Mouse (Mus musculus) ES-E14 (cell line): ENCODE data around the gene Nol3. TPM values are rescaled to one million over a fixed set of nuclear protein-coding genes. Genes with fewer than 3 reads are reported as not detected.
"Not testable (repeated sequence)": the region's sequence is repeated elsewhere in the genome, so short reads cannot be mapped to it uniquely, and the experiment has no call there.

Experiments
- DNase-seq: peaks from one replicate; pipeline ENCODE4 v3.0.0-alpha.2; 2013; ENCODE audit warnings: low read depth, low spot score
- H3K27ac ChIP-seq: 2 replicates; pipeline ENCODE4 v1.5.1; 2012; ENCODE audit warnings: low read depth, mild to moderate bottlenecking, low read length, moderate library complexity, mixed read lengths; ENCODE audit not compliant: poor library complexity, insufficient read depth, severe bottlenecking
- H3K36me3 ChIP-seq: 2 replicates; pipeline ENCODE4 v1.6.1; 2012; ENCODE audit warnings: mild to moderate bottlenecking, low read length, moderate library complexity, mixed read lengths; ENCODE audit not compliant: control insufficient read depth, poor library complexity, insufficient read depth, severe bottlenecking
- H3K4me1 ChIP-seq, 2 experiments: fragments of 150-350 bp in 1 of 2; sonication (generic) in 1 of 2; 2 replicates each; pipeline ENCODE4 v1.6.1; 2012; ENCODE audit warnings: low read length in 2 of 2, mild to moderate bottlenecking in 1 of 2, mixed read lengths in 1 of 2; ENCODE audit not compliant: control insufficient read depth in 2 of 2, insufficient read depth in 2 of 2, poor library complexity in 1 of 2
- H3K4me3 ChIP-seq, 2 experiments: fragments of 150-350 bp in 1 of 2; sonication (generic) in 1 of 2; 2 replicates each; pipeline ENCODE4 v1.5.1; 2012; ENCODE audit warnings: low read length in 2 of 2, low read depth in 1 of 2, mild to moderate bottlenecking in 1 of 2, mixed read lengths in 1 of 2; ENCODE audit not compliant: insufficient read depth in 1 of 2, poor library complexity in 1 of 2, severe bottlenecking in 1 of 2
- H3K9ac ChIP-seq: 2 replicates; pipeline ENCODE4 v1.6.1; 2012; ENCODE audit warnings: low read depth, mild to moderate bottlenecking, low read length, mixed read lengths; ENCODE audit not compliant: poor library complexity, insufficient read depth, severe bottlenecking
- H3K9me3 ChIP-seq: fragments of 150-350 bp; sonication (generic); 2 replicates; pipeline ENCODE4 v1.6.1; 2012; ENCODE audit warnings: low read depth, mild to moderate bottlenecking, low read length; ENCODE audit not compliant: control insufficient read depth, insufficient read depth
- CHD2 ChIP-seq: IDR thresholded peaks from 2 replicates; pipeline ENCODE4 v1.6.1; 2014; ENCODE audit warnings: mild to moderate bottlenecking, low read depth, low read length, inconsistent platforms
- HCFC1 ChIP-seq: IDR thresholded peaks from 2 replicates; pipeline ENCODE4 v1.6.1; 2012; ENCODE audit warnings: low read length, inconsistent platforms, borderline replicate concordance; ENCODE audit not compliant: insufficient read depth
- MAFK ChIP-seq: IDR thresholded peaks from 2 replicates; pipeline ENCODE4 v1.6.1; 2014; ENCODE audit warnings: mild to moderate bottlenecking, low read depth, low read length, inconsistent platforms; ENCODE audit not compliant: insufficient read depth
- ZC3H11A ChIP-seq: IDR thresholded peaks from 2 replicates; pipeline ENCODE4 v1.6.1; 2012; ENCODE audit warnings: low read depth, mild to moderate bottlenecking, inconsistent platforms, low read length, borderline replicate concordance
- ZNF384 ChIP-seq: IDR thresholded peaks from 2 replicates; pipeline ENCODE4 v1.6.1; 2012; ENCODE audit warnings: low read depth, low read length, inconsistent platforms
- in situ Hi-C, 2 experiments: fragments of 600-800 bp; cut with MboI; formaldehyde crosslinking; loops; one replicate each; pipeline ENCODE4 v1.15.1; 2025; ENCODE audit warnings: low sequenced_read_pairs in 2 of 2, inconsistent platforms in 1 of 2; ENCODE audit not compliant: unreplicated experiment in 2 of 2
- total RNA-seq: library from RNA; depleted of rRNA; stranded (reverse); fragments of 300-350 nt; gene quantifications from 2 replicates; pipeline ENCODE4 v1.2.3, GENCODE M21; 2012

Gene Nol3
- total RNA-seq, 1 experiment, result 1.0 TPM

DNA sequence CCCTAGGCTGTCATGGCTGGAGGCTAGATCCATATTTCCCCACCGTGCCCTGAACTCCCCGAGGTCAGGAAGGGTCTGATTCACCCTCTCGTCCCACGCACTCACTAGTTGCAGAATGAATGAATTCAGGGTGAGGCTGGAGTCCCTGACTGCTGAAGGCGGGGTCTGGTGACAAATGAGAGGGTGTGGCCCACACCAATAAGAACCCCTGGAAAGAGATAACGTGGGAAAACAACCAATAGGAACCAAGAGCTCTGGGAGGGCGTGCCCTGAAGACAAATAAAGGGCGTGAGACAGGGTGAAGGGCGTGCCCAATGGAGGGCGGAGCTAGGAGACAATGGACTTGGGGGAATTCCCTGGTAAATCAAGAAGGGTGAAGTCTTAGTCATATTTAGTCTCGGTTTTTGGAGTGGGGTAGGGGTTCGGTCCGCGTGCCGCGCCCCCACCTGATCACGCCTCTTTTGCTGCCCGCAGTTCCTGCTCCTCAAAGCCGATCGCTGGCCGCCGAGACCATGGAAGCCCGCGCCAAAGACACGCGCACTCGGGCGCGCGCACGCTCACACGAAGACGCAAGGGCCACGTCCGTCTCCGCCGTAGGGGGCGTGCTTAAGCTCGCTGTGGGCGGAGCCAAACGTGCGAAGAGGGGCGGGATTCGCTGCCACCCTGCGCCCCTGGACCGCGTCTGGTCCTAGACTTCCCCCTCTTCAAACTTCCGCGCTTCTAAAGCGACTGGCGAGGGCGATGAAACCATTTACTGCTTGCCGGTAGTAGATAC lies 13.2 kb downstream of the Nol3 start:
- H3K4me1 ChIP-seq, result peaks cover 0 to 26% of the 10 kb centered on the region in 2 experiments; a peak in 2 of 4 replicates
- peak overlapping the region; percentile 38; the same call in 1 of the 2 replicates for H3K27ac ChIP-seq
- in situ Hi-C loops, result no loop called here
- no peaks in the 10 kb centered on the region; the same call in 1 of the 2 replicates for H3K36me3 ChIP-seq
- DNase-seq, result peak; percentile 96
- H3K4me3 ChIP-seq, result peak overlapping the region; percentile 76 to 83
- no peak for TF ChIP-seq MAFK
- peak; percentile 62; the same call in 1 of the 2 replicates for TF ChIP-seq CHD2
- TF ChIP-seq ZC3H11A, result no peak
- peak; percentile 53; the same call in 1 of the 2 replicates for TF ChIP-seq HCFC1
- H3K9me3 ChIP-seq, result no peaks in the 10 kb centered on the region
- peak overlapping the region; percentile 81 for H3K9ac ChIP-seq

DNA sequence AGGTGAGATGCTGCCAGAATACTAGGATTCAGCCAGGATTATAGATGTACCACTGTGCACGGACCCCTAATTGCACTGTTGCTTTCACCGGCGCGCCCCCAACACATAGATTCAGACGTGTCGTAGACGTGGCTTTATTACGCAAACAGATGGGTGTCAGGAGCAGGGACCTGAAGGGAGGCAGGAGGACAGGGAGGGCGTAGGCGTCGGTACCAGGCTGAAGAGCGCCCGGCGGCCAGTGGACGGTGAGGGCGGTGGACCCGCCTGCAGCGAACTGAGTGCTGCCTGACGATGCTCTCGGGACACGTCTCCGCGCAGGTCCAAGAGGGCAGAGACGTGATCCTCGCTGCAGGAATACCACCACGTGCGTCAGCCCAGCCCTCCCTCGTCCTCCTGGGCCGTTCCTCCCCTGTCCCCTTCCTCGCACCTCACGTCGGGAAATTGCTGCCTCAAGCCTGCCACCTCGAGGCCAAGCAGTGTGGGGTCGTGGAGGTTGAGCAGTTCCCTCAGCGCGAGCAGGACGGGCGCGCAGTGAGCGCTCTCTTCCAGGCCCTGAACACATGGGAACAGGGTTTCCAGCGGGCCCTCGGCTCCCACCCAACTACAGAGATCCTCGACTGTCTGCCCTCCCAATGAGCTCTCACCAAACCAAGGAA lies 14.0 kb downstream of the Nol3 start, which contains the start of gene 4931428F04Rik:
Gene 4931428F04Rik (minus strand): TSS at position 60 of the 656 bp plus-strand sequence.
- DNase-seq, result no peak
- Histone ChIP-seq H3K4me1 (peaks cover 0 to 27% of the 10 kb centered on the region in 2 experiments; a peak in 2 of 4 replicates), H3K27ac (peak within 1 kb of the TSS; percentile 38; the same call in 1 of the 2 replicates), H3K9me3 (no peaks in the 10 kb centered on the region), H3K36me3 (no peaks in the 10 kb centered on the region; the same call in 1 of the 2 replicates), H3K9ac (peak within 1 kb of the TSS; percentile 81), H3K4me3 (peak within 1 kb of the TSS; percentile 76 to 83)
- TF ChIP-seq ZNF384, result no peak
- no peak for TF ChIP-seq HCFC1
- TF ChIP-seq MAFK, result no peak
- no peak for TF ChIP-seq CHD2
- no peak for TF ChIP-seq ZC3H11A
- in situ Hi-C loops, result no loop called here

DNA sequence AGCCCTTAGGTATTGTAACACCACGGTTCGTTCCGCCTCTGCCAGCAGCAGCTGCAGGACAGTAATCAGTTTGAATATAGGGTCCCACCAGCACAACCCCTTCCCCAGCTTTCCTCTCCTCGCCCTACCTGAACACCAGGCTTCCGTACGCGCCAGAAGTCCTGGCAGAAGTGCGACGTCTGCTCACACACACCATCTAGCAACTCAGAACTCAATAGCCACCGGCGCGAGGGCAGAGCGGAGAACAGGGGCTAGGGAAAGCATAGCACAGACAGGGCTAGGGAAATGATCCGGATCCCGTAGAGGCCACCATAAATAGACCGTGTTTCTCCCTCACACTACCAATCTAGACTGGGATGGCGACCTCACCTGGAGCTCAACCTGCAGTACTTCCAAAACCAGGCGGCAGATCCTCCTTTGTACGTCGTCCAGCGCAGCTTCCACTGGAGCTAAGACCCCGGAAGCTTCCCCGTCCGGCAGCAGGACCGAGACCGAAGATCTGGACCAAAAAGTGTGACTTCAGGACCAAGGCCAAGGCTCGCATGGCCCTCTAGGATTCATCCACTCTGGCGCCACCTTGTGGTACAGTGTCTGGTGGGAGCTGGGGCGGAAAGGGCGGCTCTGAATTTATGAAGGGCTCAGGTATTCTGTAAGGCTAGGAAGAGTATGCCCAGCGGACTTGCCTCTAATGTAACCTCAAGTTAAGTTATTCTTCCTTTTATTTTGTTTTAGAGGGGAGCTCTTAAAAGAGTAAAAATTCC lies 14.8 kb downstream of the Nol3 start:
- peak overlapping the region; percentile 2; the same call in 1 of the 2 replicates for H3K9ac ChIP-seq
- H3K4me1 ChIP-seq, result peaks cover under 1 to 33% of the 10 kb centered on the region in 2 experiments; a peak in 3 of 4 replicates
- no peak overlapping the region for H3K27ac ChIP-seq
- H3K36me3 ChIP-seq, result no peaks in the 10 kb centered on the region; the same call in 1 of the 2 replicates
- in situ Hi-C loops, result no loop called here
- no peaks in the 10 kb centered on the region for H3K9me3 ChIP-seq
- peak overlapping the region; percentile 76 to 83 for H3K4me3 ChIP-seq
- TF ChIP-seq ZNF384, result no peak
- 0 out of 2 replicates have a peak, but pooled peaks have one; percentile 26 for TF ChIP-seq HCFC1
- TF ChIP-seq ZC3H11A, result 0 out of 2 replicates have a peak, but pooled peaks have one; percentile 39
- no peak for TF ChIP-seq MAFK
- TF ChIP-seq CHD2, result no peak
- DNase-seq, result peak; percentile 95

DNA sequence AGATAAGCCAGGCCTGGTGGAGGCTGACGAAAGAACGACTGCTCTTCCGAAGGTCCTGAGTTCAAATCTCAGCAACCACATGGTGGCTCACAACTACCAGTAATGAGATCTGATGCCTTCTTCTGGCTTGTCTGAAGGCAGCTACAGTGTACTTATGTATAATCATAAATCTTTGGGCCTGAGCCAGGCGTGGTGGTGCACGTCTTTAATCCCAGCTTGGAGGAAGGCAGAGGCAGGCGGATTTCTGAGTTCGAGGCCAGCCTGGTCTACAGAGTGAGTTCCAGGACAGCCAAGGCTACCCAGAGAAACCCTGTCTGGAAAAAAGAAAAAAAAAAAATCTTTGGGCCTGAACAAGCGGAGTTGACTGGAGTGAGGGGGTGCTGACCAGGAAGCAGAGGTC lies 15.4 kb downstream of the Nol3 start:
- in situ Hi-C loops, H3K4me3 ChIP-seq: not testable (repeated sequence)

DNA sequence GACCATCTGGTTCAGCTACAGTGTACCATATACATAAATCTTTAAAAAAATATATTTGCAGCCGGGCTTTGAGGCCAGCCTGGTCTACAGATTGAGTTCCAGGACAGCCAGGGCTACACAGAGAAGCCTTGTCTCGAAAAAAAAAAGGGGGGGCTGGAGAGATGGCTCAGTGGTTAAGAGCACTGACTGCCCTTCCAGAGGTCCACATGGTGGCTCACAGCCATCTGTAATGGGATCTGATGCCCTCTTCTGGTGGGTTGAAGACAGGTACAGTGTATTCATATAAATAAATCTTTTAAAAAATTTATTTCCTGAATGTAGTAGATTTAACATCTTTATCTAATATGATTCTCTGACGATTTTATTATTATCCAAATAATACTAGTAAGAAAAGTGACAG lies 15.9 kb downstream of the Nol3 start:
- H3K27ac ChIP-seq, H3K4me3 ChIP-seq, H3K9me3 ChIP-seq, DNase-seq, in situ Hi-C loops, H3K36me3 ChIP-seq, H3K9ac ChIP-seq: not testable (repeated sequence)
- peaks cover 2 to 36% of the 10 kb centered on the region in 2 experiments; a peak in 3 of 4 replicates for H3K4me1 ChIP-seq

More for the DNA sequence above, 15.4 kb downstream of the Nol3 start:
- not testable (repeated sequence) for H3K27ac ChIP-seq, H3K36me3 ChIP-seq, DNase-seq, H3K9ac ChIP-seq, H3K9me3 ChIP-seq
- H3K4me1 ChIP-seq, result peaks cover 2 to 38% of the 10 kb centered on the region in 2 experiments; a peak in 3 of 4 replicates
